Mouse (Mus musculus): ENCODE results near the gene Tnfrsf9. TPM values are rescaled to one million over a fixed set of nuclear protein-coding genes. Genes with fewer than 3 reads are reported as not detected.
A peak's percentile ranks its signal among the peaks of the same experiment; 100 is the strongest.
"Not testable (repeated sequence)": the region's sequence is repeated elsewhere in the genome, so short reads cannot be mapped to it uniquely, and the experiment has no call there.

Gene Tnfrsf9
- polyA plus RNA-seq, 1 experiment: not detected

- H3K27ac ChIP-seq (replicated peaks; ENCODE audit: low read depth, low read length); H3K4me1 ChIP-seq (ENCODE audit: control insufficient read depth, insufficient read depth, insufficient read length, low read length); H3K4me3 ChIP-seq (ENCODE audit: insufficient read depth, low read depth, low read length): not testable (repeated sequence)
Measured at GRCm38 (mm10) chr4:150908512-150908911, 5.8 kb upstream of the Tnfrsf9 start.

GRCm38 (mm10) chr4:150909451-150910156, 4.8 kb upstream of the Tnfrsf9 start:
- peak overlapping the region; percentile 69 for H3K27ac ChIP-seq (replicated peaks; ENCODE audit: low read depth, low read length)
- H3K4me1 ChIP-seq (ENCODE audit: control insufficient read depth, insufficient read depth, insufficient read length, low read length): no peaks in the 10 kb centered on the region; the same call in 1 of the 2 replicates
- H3K4me3 ChIP-seq (ENCODE audit: insufficient read depth, low read depth, low read length): peak overlapping the region; percentile 86

- Histone ChIP-seq H3K4me1 (ENCODE audit: control insufficient read depth, insufficient read depth, insufficient read length, low read length) (peaks cover 4% of the 10 kb centered on the region; the same call in 1 of the 2 replicates), H3K27ac (replicated peaks; ENCODE audit: low read depth, low read length) (peak overlapping the region; percentile 69), H3K4me3 (ENCODE audit: insufficient read depth, low read depth, low read length) (peak overlapping the region; percentile 37)
Measured at GRCm38 (mm10) chr4:150910164-150910951, 4.0 kb upstream of the Tnfrsf9 start.

- Histone ChIP-seq H3K27ac (replicated peaks; ENCODE audit: low read depth, low read length) (peak overlapping the region; percentile 95), H3K4me1 (ENCODE audit: control insufficient read depth, insufficient read depth, insufficient read length, low read length) (peaks cover 7% of the 10 kb centered on the region; the same call in 1 of the 2 replicates), H3K4me3 (ENCODE audit: insufficient read depth, low read depth, low read length) (peak overlapping the region; percentile 81)
Measured at GRCm38 (mm10) chr4:150913743-150914142, 619 bp upstream of the Tnfrsf9 start.

- Histone ChIP-seq H3K4me1 (ENCODE audit: control insufficient read depth, insufficient read depth, insufficient read length, low read length) (peaks cover 7% of the 10 kb centered on the region; the same call in 1 of the 2 replicates), H3K27ac (replicated peaks; ENCODE audit: low read depth, low read length) (peak overlapping the region; percentile 92), H3K4me3 (ENCODE audit: insufficient read depth, low read depth, low read length) (peak overlapping the region; percentile 71)
Measured at GRCm38 (mm10) chr4:150915181-150915906, 982 bp downstream of the Tnfrsf9 start.

GRCm38 (mm10) chr4:150917336-150918027, 3.1 kb downstream of the Tnfrsf9 start:
- Histone ChIP-seq H3K4me1 (ENCODE audit: control insufficient read depth, insufficient read depth, insufficient read length, low read length) (peaks cover 7% of the 10 kb centered on the region; the same call in 1 of the 2 replicates), H3K4me3 (ENCODE audit: insufficient read depth, low read depth, low read length) (no peak overlapping the region), H3K27ac (replicated peaks; ENCODE audit: low read depth, low read length) (no peak overlapping the region)

GRCm38 (mm10) chr4:150921206-150921605, 6.8 kb downstream of the Tnfrsf9 start:
- Histone ChIP-seq H3K4me3 (ENCODE audit: insufficient read depth, low read depth, low read length) (no peak overlapping the region), H3K27ac (replicated peaks; ENCODE audit: low read depth, low read length) (no peak overlapping the region), H3K4me1 (ENCODE audit: control insufficient read depth, insufficient read depth, insufficient read length, low read length) (peaks cover 3% of the 10 kb centered on the region; the same call in 1 of the 2 replicates)

- Histone ChIP-seq H3K27ac (replicated peaks; ENCODE audit: low read depth, low read length) (no peak overlapping the region), H3K4me3 (ENCODE audit: insufficient read depth, low read depth, low read length) (no peak overlapping the region), H3K4me1 (ENCODE audit: control insufficient read depth, insufficient read depth, insufficient read length, low read length) (no peaks in the 10 kb centered on the region)
Measured at GRCm38 (mm10) chr4:150924308-150924707, 9.9 kb downstream of the Tnfrsf9 start.

GRCm38 (mm10) chr4:150924936-150925335, 10.6 kb downstream of the Tnfrsf9 start:
- H3K27ac ChIP-seq (replicated peaks; ENCODE audit: low read depth, low read length): no peak overlapping the region
- no peaks in the 10 kb centered on the region for H3K4me1 ChIP-seq (ENCODE audit: control insufficient read depth, insufficient read depth, insufficient read length, low read length)
- no peak overlapping the region for H3K4me3 ChIP-seq (ENCODE audit: insufficient read depth, low read depth, low read length)

- Histone ChIP-seq H3K4me3 (ENCODE audit: insufficient read depth, low read depth, low read length) (no peak overlapping the region), H3K4me1 (ENCODE audit: control insufficient read depth, insufficient read depth, insufficient read length, low read length) (no peaks in the 10 kb centered on the region), H3K27ac (replicated peaks; ENCODE audit: low read depth, low read length) (no peak overlapping the region)
Measured at GRCm38 (mm10) chr4:150925923-150926322, 11.6 kb downstream of the Tnfrsf9 start.

- Histone ChIP-seq H3K27ac (replicated peaks; ENCODE audit: low read depth, low read length) (no peak overlapping the region), H3K4me3 (ENCODE audit: insufficient read depth, low read depth, low read length) (no peak overlapping the region), H3K4me1 (ENCODE audit: control insufficient read depth, insufficient read depth, insufficient read length, low read length) (no peaks in the 10 kb centered on the region)
Measured at GRCm38 (mm10) chr4:150926924-150927705, 12.8 kb downstream of the Tnfrsf9 start.

- no peak overlapping the region for H3K4me3 ChIP-seq (ENCODE audit: insufficient read depth, low read depth, low read length)
Measured at GRCm38 (mm10) chr4:150927789-150928188, 13.4 kb downstream of the Tnfrsf9 start.

GRCm38 (mm10) chr4:150933503-150933902, 19.1 kb downstream of the Tnfrsf9 start:
- H3K4me1 ChIP-seq (ENCODE audit: control insufficient read depth, insufficient read depth, insufficient read length, low read length): no peaks in the 10 kb centered on the region
- H3K27ac ChIP-seq (replicated peaks; ENCODE audit: low read depth, low read length): no peak overlapping the region
- no peak overlapping the region for H3K4me3 ChIP-seq (ENCODE audit: insufficient read depth, low read depth, low read length)

More at GRCm38 (mm10) chr4:150927789-150928188, 13.4 kb downstream of the Tnfrsf9 start:
- H3K4me1 ChIP-seq (ENCODE audit: control insufficient read depth, insufficient read depth, insufficient read length, low read length): no peaks in the 10 kb centered on the region
- no peak overlapping the region for H3K27ac ChIP-seq (replicated peaks; ENCODE audit: low read depth, low read length)
